Mouse (Mus musculus) ES-Bruce4 (cell line): ENCODE data around the gene Ccser1. TPM values are rescaled to one million over a fixed set of nuclear protein-coding genes. Genes with fewer than 3 reads are reported as not detected.

ENCODE experiments used
- H3K27ac ChIP-seq: 2 replicates; pipeline ENCODE4 v1.5.1; 2012; ENCODE audit warnings: low read length, inconsistent platforms; ENCODE audit not compliant: insufficient read depth
- H3K27me3 ChIP-seq: 2 replicates; pipeline ENCODE4 v1.6.1; 2012; ENCODE audit warnings: mild to moderate bottlenecking, low read length, inconsistent platforms; ENCODE audit not compliant: control insufficient read depth, poor library complexity, insufficient read depth, severe bottlenecking
- H3K36me3 ChIP-seq: 2 replicates; pipeline ENCODE4 v1.6.1; 2012; ENCODE audit warnings: inconsistent platforms, mild to moderate bottlenecking, low read length, moderate library complexity; ENCODE audit not compliant: control insufficient read depth, poor library complexity, insufficient read depth, severe bottlenecking
- H3K4me1 ChIP-seq: one replicate; pipeline ENCODE4 v1.8.1; 2011; ENCODE audit warnings: low read length; ENCODE audit not compliant: control insufficient read depth, insufficient read depth
- H3K4me3 ChIP-seq: 2 replicates; pipeline ENCODE4 v1.5.1; 2011; ENCODE audit warnings: low read depth, mild to moderate bottlenecking, low read length
- H3K9ac ChIP-seq: 2 replicates; pipeline ENCODE4 v1.6.1; 2012; ENCODE audit warnings: low read depth, mild to moderate bottlenecking, inconsistent platforms; ENCODE audit not compliant: poor library complexity, severe bottlenecking
- H3K9me3 ChIP-seq: replicated peaks from 2 replicates; pipeline ENCODE4 v1.6.1; 2012; ENCODE audit warnings: mild to moderate bottlenecking, low read length, inconsistent platforms; ENCODE audit not compliant: control insufficient read depth, poor library complexity, insufficient read depth, severe bottlenecking
- CTCF ChIP-seq: IDR thresholded peaks from one replicate; pipeline ENCODE4 v1.8.1; 2011; ENCODE audit warnings: low read depth, low read length
- EP300 ChIP-seq: IDR thresholded peaks from 2 replicates; pipeline ENCODE4 v1.6.1; 2011; ENCODE audit warnings: low read depth, low read length; ENCODE audit not compliant: insufficient read depth
- POLR2A ChIP-seq: IDR thresholded peaks from one replicate; pipeline ENCODE4 v1.8.1; 2011; ENCODE audit warnings: low read length; ENCODE audit not compliant: insufficient read depth
- polyA plus RNA-seq: library from polyadenylated mRNA; stranded (reverse); fragments of >200 nt; gene quantifications from 2 replicates; pipeline ENCODE4 v1.2.4, GENCODE M21; 2011; ENCODE audit warnings: low read depth; ENCODE audit not compliant: missing spikeins, insufficient read depth, insufficient read length

Ccser1 gene
- polyA plus RNA-seq, 1 experiment = 1.1 TPM

- no peak overlapping the region for H3K27ac ChIP-seq
Measured at GRCm38 (mm10) chr6:61189029-61189428, 8.9 kb downstream of the Ccser1 start.

GRCm38 (mm10) chr6:61191597-61192386 is 11.7 kb downstream of the Ccser1 start:
- Histone ChIP-seq H3K9ac (no peak overlapping the region), H3K27ac (no peak overlapping the region), H3K36me3 (no peaks in the 10 kb centered on the region), H3K4me1 (peaks cover 1% of the 10 kb centered on the region), H3K4me3 (no peak overlapping the region), H3K9me3 (no peaks in the 10 kb centered on the region), H3K27me3 (no peaks in the 10 kb centered on the region)
- TF ChIP-seq CTCF = no peak
- TF ChIP-seq EP300 = no peak
- no peak for TF ChIP-seq POLR2A

More at GRCm38 (mm10) chr6:61189029-61189428, 8.9 kb downstream of the Ccser1 start:
- H3K4me3 ChIP-seq = no peak overlapping the region
- TF ChIP-seq CTCF = no peak
- TF ChIP-seq POLR2A = no peak
- TF ChIP-seq EP300 = no peak
- H3K36me3 ChIP-seq = no peaks in the 10 kb centered on the region
- no peaks in the 10 kb centered on the region for H3K9me3 ChIP-seq
- peaks cover 1% of the 10 kb centered on the region for H3K4me1 ChIP-seq
- no peak overlapping the region for H3K9ac ChIP-seq
- H3K27me3 ChIP-seq = no peaks in the 10 kb centered on the region

- Histone ChIP-seq H3K36me3 (no peaks in the 10 kb centered on the region), H3K27me3 (no peaks in the 10 kb centered on the region), H3K4me3 (no peak overlapping the region), H3K9me3 (no peaks in the 10 kb centered on the region), H3K27ac (no peak overlapping the region), H3K9ac (no peak overlapping the region), H3K4me1 (no peaks in the 10 kb centered on the region)
- TF ChIP-seq EP300 = no peak
- TF ChIP-seq POLR2A = no peak
- TF ChIP-seq CTCF = no peak
Measured at GRCm38 (mm10) chr6:61203344-61203743, 23.2 kb downstream of the Ccser1 start.

GRCm38 (mm10) chr6:61206042-61206441 is 25.9 kb downstream of the Ccser1 start:
- Histone ChIP-seq H3K27ac (no peak overlapping the region), H3K4me1 (no peaks in the 10 kb centered on the region), H3K4me3 (no peak overlapping the region), H3K9ac (no peak overlapping the region), H3K9me3 (no peaks in the 10 kb centered on the region), H3K36me3 (no peaks in the 10 kb centered on the region), H3K27me3 (no peaks in the 10 kb centered on the region)
- TF ChIP-seq CTCF (no peak), POLR2A (no peak)

- no peak for TF ChIP-seq CTCF
- no peak for TF ChIP-seq POLR2A
- TF ChIP-seq EP300 = no peak
- Histone ChIP-seq H3K9me3 (no peaks in the 10 kb centered on the region), H3K27ac (no peak overlapping the region)
Measured at GRCm38 (mm10) chr6:61206619-61207018, 26.5 kb downstream of the Ccser1 start.

GRCm38 (mm10) chr6:61210061-61210737 is 30.1 kb downstream of the Ccser1 start:
- H3K27me3 ChIP-seq = no peaks in the 10 kb centered on the region
- H3K27ac ChIP-seq = no peak overlapping the region
- H3K4me3 ChIP-seq = no peak overlapping the region
- no peaks in the 10 kb centered on the region for H3K36me3 ChIP-seq
- TF ChIP-seq EP300 = no peak
- TF ChIP-seq CTCF = no peak
- TF ChIP-seq POLR2A = no peak
- no peak overlapping the region for H3K9ac ChIP-seq
- H3K9me3 ChIP-seq = no peaks in the 10 kb centered on the region
- no peaks in the 10 kb centered on the region for H3K4me1 ChIP-seq

More at GRCm38 (mm10) chr6:61206619-61207018, 26.5 kb downstream of the Ccser1 start:
- H3K4me3 ChIP-seq = no peak overlapping the region
- no peak overlapping the region for H3K9ac ChIP-seq
- no peaks in the 10 kb centered on the region for H3K36me3 ChIP-seq
- no peaks in the 10 kb centered on the region for H3K4me1 ChIP-seq
- H3K27me3 ChIP-seq = no peaks in the 10 kb centered on the region
